Mouse (Mus musculus) heart, postnatal 0 days (tissue): ENCODE results near the gene Setdb1.

ENCODE experiments used
- CTCF ChIP-seq: IDR thresholded peaks from 2 replicates; pipeline ENCODE4 v1.5.1; 2016; ENCODE audit warnings: antibody characterized with exemption, control low read depth, low read depth
- EP300 ChIP-seq: IDR thresholded peaks from 2 replicates; pipeline ENCODE4 v1.6.1; 2016; ENCODE audit warnings: antibody characterized with exemption, low read depth

- no peak for TF ChIP-seq CTCF
- no peak for TF ChIP-seq EP300
Observed at GRCm38 (mm10) chr3:95323429-95323828, 33.6 kb downstream of the Setdb1 start.
